11 mouse cellular contexts compared by ENCODE assay signal in the genomic region with DNA sequence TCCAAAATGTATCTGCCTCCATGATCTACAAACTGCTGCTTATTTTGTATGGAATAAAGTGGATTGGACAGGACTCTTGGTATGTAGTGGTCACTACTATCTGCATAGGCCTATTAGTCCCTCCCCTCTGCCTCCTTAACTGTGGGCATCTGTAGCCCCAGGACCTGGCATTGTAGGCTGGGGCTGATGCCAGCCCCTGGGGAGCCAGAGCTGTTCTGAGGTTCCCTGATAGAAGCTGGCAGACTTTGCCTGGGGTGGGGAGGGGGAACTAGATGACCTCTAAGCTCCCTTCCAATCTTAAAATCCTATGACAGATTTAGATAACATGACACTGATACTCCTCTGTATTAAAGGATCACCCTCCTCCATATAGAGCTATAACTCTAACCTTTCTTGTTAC.
"Had no signal": no experiment of that assay in that cellular context is flagged by ENCODE, and none has a peak within 500 bp of the region (broad histone marks: within the 10 kb centered on the region; RNA-seq: fewer than 3 reads in every experiment).

No protein-coding gene starts in this region.

- DNase-seq: liver; liver, embryonic 13.5 days; liver, postnatal 0 days; lung, adult 18-20 months; lung, adult 2 months; lung, embryonic 14.5 days; lung, postnatal 10 days; lung, postnatal 14 days; lung, postnatal 36 days; lung, postnatal 4 days; midbrain, embryonic 14.5 days had no signal
